Mouse (Mus musculus) 3134 (cell line): ENCODE results near the gene Dtx3.
"Not testable (repeated sequence)": the region's sequence is repeated elsewhere in the genome, so short reads cannot be mapped to it uniquely, and the experiment has no call there.

ENCODE experiments used
- DNase-seq: peaks from one replicate; pipeline ENCODE4 v3.0.0-alpha.2; 2011; ENCODE audit warnings: low spot score; ENCODE audit not compliant: insufficient read length; ENCODE audit errors: extremely low read depth

The Dtx3 gene

GRCm38 (mm10) chr10:127167614-127168192 lies 27.8 kb downstream of the Dtx3 start:
- DNase-seq: no peak

GRCm38 (mm10) chr10:127166771-127167613 lies 28.5 kb downstream of the Dtx3 start:
- DNase-seq: no peak

GRCm38 (mm10) chr10:127166404-127166715 lies 29.2 kb downstream of the Dtx3 start:
- no peak for DNase-seq

- peak; percentile 77 for DNase-seq
Observed at GRCm38 (mm10) chr10:127165654-127166403, 29.7 kb downstream of the Dtx3 start.

GRCm38 (mm10) chr10:127165354-127165653 lies 30.2 kb downstream of the Dtx3 start:
- DNase-seq: no peak

- peak; percentile 87 for DNase-seq
Observed at GRCm38 (mm10) chr10:127164631-127165353, 30.7 kb downstream of the Dtx3 start, which contains the start of gene B4galnt1. B4galnt1 (plus strand) TSS chr10:127165225.

GRCm38 (mm10) chr10:127164190-127164589 lies 31.3 kb downstream of the Dtx3 start:
- DNase-seq: no peak

- DNase-seq: not testable (repeated sequence)
Observed at GRCm38 (mm10) chr10:127162771-127163261, 32.7 kb downstream of the Dtx3 start.

- no peak for DNase-seq
Observed at GRCm38 (mm10) chr10:127160728-127161127, 34.8 kb downstream of the Dtx3 start.

GRCm38 (mm10) chr10:127160081-127160480 lies 35.4 kb downstream of the Dtx3 start:
- no peak for DNase-seq

- DNase-seq: no peak
Observed at GRCm38 (mm10) chr10:127158471-127158870, 37.1 kb downstream of the Dtx3 start.

GRCm38 (mm10) chr10:127156511-127156910 lies 39.0 kb downstream of the Dtx3 start:
- no peak for DNase-seq

GRCm38 (mm10) chr10:127156089-127156488 lies 39.4 kb downstream of the Dtx3 start:
- no peak for DNase-seq

- no peak for DNase-seq
Observed at GRCm38 (mm10) chr10:127154652-127155051, 40.9 kb downstream of the Dtx3 start.

- no peak for DNase-seq
Observed at GRCm38 (mm10) chr10:127154241-127154640, 41.3 kb downstream of the Dtx3 start.

GRCm38 (mm10) chr10:127153323-127153722 lies 42.2 kb downstream of the Dtx3 start:
- DNase-seq: no peak

GRCm38 (mm10) chr10:127152556-127152955 lies 43.0 kb downstream of the Dtx3 start:
- DNase-seq: not testable (repeated sequence)

- not testable (repeated sequence) for DNase-seq
Observed at GRCm38 (mm10) chr10:127151233-127151632, 44.3 kb downstream of the Dtx3 start.

GRCm38 (mm10) chr10:127150471-127150872 lies 45.1 kb downstream of the Dtx3 start:
- no peak for DNase-seq

- no peak for DNase-seq
Observed at GRCm38 (mm10) chr10:127147135-127147534, 48.4 kb downstream of the Dtx3 start.

- DNase-seq: no peak
Observed at GRCm38 (mm10) chr10:127145303-127145702, 50.2 kb downstream of the Dtx3 start.
